Mouse (Mus musculus) ZHBTc4 (cell line): ENCODE measurements around the gene Atg4a.

Experiments used
- DNase-seq: peaks from one replicate; pipeline ENCODE4 v3.0.0-alpha.2; 2011; ENCODE audit warnings: low read depth, low spot score

Gene Atg4a

GRCm38 (mm10) chrX:141158160-141158559, 201.5 kb downstream of the Atg4a start:
- DNase-seq = peak; percentile 28

- DNase-seq = no peak
These were observed 203.7 kb downstream of the Atg4a start for GRCm38 (mm10) chrX:141160371-141160770.

DNA sequence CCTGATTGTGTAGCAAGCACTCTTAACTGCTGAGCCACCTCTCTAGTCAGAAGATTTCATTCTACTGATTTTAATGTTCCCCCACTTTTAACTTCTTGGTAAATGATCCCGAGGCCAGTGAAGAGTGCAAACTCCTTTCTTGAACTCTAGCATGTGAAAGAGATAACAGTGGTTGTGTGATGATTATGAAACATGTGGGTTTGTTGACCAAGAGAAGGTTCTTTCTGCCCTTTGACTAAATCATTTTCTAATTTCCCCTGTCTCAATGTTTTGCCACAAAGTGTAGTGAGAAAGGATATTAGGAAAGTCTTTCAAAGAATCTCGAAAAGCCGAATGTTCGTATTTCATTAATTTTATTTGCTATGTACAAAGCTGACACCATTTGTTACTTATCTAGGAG, 208.4 kb downstream of the Atg4a start:
- DNase-seq = no peak

- DNase-seq = peak; percentile 49
These were observed 218.6 kb downstream of the Atg4a start for GRCm38 (mm10) chrX:141175353-141175752.

- no peak for DNase-seq
These were observed 238.3 kb downstream of the Atg4a start for GRCm38 (mm10) chrX:141195036-141195435.

GRCm38 (mm10) chrX:141198993-141199392, 242.3 kb downstream of the Atg4a start:
- DNase-seq = no peak

- peak; percentile 35 for DNase-seq
These were observed 256.1 kb downstream of the Atg4a start for GRCm38 (mm10) chrX:141212802-141213201.
